Mouse (Mus musculus) liver, adult 10 weeks (tissue): ENCODE measurements around the gene S1pr1. TPM values are rescaled to one million over a fixed set of nuclear protein-coding genes. Genes with fewer than 3 reads are reported as not detected.

Source experiments
- polyA plus RNA-seq: library from polyadenylated mRNA; stranded (reverse); fragments of 350-450 nt; fragmentation: Illumina TruSeq; extraction: RNeasy Lipid Tissue Mini Kit (QIAGEN cat#74804); gene quantifications from one replicate; pipeline ENCODE4 v1.2.3, GENCODE M21; 2014; ENCODE audit warnings: low read depth, low replicate concordance

Gene S1pr1
- polyA plus RNA-seq: 106 TPM

DNA sequence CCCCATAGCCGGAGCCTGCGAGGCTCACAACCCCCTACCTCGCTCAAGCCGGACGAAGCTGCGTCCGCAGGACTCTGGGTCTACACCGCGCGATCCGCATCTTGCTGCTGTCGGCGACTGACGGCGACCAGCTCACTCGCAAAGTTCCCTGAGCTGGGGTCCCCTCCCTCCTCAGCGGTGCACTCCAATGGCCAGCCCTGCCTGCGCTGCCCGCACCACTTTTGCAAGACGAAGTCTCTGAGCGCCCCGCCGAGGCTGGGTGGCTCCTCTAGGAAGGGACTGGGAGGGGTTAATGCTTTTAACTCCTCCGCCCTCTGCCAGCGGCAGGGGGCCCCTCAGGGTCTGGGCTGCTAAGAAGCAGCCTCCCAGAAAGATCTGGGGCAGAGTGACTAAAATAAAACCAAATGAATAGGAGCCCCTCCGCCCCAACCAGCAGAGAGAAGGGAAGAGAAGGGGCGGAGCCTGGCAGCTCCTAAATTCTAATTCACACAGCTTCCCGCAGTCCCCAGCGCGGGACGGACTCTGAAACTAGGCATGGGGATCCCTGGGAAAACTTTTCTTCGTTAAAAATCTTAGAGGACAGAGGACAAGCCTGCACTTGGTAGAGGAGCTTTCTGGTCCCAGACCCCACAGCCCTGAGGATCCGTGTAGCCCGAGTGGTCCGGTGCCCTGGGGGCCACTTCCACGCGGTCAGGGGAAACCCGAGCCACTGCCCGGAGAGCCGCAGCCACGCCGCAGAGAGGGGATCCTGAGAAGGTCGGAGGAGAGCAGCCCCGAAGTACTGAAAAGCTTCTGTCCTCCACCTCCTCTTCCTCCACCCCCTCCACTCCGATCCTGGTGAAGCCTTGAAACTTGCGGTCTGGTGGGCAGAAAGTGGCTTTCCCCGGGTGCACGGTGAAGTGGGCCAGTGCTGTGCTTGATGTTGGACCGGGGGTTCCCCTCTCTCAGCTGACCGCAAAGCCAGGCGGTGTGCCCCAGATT, at the start of gene S1pr1:
TSS of gene S1pr1 (minus strand) at position 402 of the 981 bp plus-strand sequence.

Other genes with a start within 250 kb of the S1pr1 start
- gene Dph5, start 172.8 kb upstream of the S1pr1 start, polyA plus RNA-seq: 7.2 TPM